Mouse (Mus musculus) WW6 (cell line): ENCODE results near the gene Olfr713.
A peak's percentile ranks its signal among the peaks of the same experiment; 100 is the strongest.

Source experiments
- DNase-seq: peaks from one replicate; pipeline ENCODE4 v3.0.0-alpha.2; 2013; ENCODE audit warnings: low read depth, low spot score

Gene Olfr713

GRCm38 (mm10) chr7:107030874-107031273, at the start of gene Olfr713:
Gene Olfr713, plus strand, starts transcription at chr7:107031174.
- DNase-seq = no peak

GRCm38 (mm10) chr7:106985236-106985635, 45.7 kb upstream of the Olfr713 start:
- DNase-seq = no peak

GRCm38 (mm10) chr7:107000798-107001197, 30.2 kb upstream of the Olfr713 start:
- no peak for DNase-seq

DNA sequence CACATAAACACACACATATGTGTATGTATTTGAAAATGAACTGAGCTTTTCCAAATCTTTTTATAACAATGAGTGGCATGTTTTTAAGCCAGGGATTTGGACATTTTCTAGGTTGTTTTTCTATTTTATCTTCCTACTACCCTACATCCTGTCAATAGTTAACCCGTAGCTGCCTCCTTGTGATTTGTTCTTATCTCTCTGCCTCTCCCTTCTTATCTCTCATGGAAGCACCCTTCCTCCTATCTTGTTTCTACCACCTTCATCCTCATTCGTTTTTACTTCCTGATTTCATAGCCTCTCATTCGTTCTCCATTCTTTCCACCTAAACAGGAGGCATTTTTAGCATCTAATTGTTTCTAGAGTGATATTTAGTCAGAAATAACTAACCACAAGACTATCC, 26.8 kb upstream of the Olfr713 start:
- no peak for DNase-seq

- no peak for DNase-seq
Observed at GRCm38 (mm10) chr7:107005972-107006371, 25.0 kb upstream of the Olfr713 start, which contains the start of gene Olfr2. Gene Olfr2, minus strand, starts transcription at chr7:107006072.

GRCm38 (mm10) chr7:107039934-107040563, 9.1 kb downstream of the Olfr713 start:
- no peak for DNase-seq

- DNase-seq = no peak
Observed at GRCm38 (mm10) chr7:107043136-107043535, 12.2 kb downstream of the Olfr713 start.

GRCm38 (mm10) chr7:107044407-107044806, 13.4 kb downstream of the Olfr713 start:
- DNase-seq = no peak

- peak; percentile 14 for DNase-seq
Observed at GRCm38 (mm10) chr7:107045833-107046232, 14.9 kb downstream of the Olfr713 start.

GRCm38 (mm10) chr7:107047578-107047977, 16.6 kb downstream of the Olfr713 start:
- no peak for DNase-seq

DNA sequence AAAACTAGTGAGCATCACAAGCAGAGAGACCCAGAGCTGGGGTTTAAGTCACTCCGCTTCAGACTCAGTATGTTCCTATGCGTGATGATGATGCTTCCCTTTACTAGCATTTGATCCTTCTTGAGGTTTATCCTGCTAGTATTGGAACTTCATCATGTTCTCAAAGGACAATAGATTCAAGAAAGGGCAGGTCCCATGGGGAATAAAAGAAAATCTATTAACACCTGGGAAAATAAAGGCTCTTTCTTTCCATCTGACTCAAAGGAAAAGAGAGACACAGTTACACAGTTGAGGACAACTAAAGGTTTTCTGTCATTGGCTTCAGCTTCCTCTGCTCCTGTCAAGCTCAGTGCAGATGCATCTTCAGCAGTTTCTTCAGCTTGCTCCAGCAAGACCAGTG, 39.7 kb downstream of the Olfr713 start, which contains the start of gene Olfr714:
Gene Olfr714, plus strand, starts transcription at position 301 of the 400 bp plus-strand sequence.
- no peak for DNase-seq
